Mouse (Mus musculus): ENCODE results near the gene Taar1.

The Taar1 gene

DNA sequence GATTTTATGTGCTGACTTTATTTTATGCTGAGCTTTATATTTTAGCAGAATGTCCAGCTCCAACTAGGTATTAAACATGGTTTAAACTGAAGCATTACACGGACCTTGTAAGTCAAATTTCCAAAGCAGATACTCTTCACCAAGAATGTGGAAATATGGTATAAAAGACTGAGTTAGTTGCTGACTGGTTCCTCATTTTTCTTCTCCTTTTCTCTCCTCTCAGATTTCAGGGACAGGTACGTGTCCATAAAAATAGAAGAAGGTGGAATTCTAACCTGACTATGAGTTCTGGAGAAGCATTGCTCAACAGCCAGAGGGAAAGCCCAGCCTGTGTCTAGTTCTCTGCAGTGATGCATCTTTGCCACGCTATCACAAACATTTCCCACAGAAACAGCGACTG lies at the start of gene Taar1:
Gene Taar1, plus strand, starts transcription at position 301 of the 400 bp plus-strand sequence.
- DNase-seq (ENCODE audit: low spot score), result no peak

- no peak for DNase-seq (ENCODE audit: low spot score)
These were observed 39.5 kb upstream of the Taar1 start for GRCm38 (mm10) chr10:23880695-23881094.

DNA sequence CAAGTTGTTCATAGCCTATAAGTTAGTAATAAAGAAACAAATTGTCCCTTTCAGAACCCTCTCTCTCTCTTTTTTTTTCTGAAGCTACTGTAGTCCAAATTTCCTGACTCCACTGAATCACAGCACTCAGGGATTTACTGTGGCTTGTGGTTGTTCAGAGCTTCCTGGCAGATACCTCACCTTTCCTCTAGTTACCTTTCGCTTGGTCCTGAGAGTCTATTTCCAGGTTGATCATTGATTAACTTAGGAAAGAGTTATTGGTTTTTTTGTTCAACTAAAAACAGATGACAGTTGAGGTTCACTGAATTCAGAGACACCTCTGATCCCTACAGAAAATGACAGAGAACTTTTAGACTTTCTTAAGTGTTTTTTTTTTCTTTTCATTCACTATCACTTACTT lies 35.2 kb upstream of the Taar1 start:
- no peak for DNase-seq (ENCODE audit: low spot score)

DNA sequence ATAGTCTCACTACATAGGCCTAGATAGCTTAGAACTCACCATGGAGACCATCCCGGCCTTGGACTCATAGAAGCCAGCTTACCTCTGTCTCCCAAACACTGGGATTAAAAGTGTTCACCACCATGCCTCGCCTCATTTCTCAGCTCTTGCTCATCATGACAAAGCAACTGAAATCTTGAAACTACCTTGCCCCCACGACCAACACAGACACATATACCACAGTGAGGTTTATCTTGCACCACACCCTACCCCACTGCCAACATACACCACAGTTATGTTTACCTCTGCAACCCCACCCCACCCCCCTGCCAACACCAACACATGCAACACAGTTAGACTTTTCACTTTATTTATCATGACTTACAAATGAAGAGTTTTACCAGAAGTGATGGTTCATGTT lies 34.1 kb upstream of the Taar1 start:
- DNase-seq (ENCODE audit: low spot score), result no peak

GRCm38 (mm10) chr10:23892987-23893386 lies 27.2 kb upstream of the Taar1 start:
- no peak for DNase-seq (ENCODE audit: low spot score)

DNA sequence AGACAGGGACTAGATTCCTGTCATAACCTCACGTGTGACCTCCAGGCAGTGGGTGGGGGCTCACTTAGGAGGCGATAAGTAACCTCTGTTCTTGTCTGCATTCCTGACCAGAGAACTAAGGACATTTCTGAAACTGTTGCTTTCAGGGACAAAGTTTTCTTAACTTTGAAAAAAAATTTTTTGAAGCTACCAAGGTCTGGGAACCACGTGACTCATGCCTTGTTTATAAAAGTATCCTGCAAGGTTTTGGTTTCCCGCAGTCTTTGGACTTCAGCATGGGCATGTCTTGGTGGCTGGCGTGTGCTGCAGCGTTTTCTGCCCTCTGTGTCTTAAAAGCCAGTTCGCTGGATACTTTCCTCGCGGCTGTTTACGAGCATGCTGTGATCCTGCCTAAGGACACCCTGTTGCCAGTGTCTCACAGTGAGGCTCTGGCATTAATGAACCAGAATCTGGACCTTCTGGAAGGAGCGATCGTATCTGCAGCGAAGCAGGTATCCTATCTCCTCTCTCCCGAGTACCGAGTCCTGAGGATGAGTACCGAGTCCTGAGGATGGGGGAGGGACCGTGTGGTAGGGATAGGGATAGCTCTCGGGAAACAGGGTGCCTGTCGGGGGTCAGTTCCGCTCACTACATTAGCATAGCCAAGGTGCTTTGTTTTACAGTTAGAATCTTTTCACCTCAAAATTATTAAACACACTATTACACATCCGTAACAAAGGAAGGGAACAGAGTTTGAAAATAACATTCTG lies 25.4 kb upstream of the Taar1 start, which contains the start of gene Vnn1:
Gene Vnn1, plus strand, starts transcription at position 88 of the 749 bp plus-strand sequence.
- DNase-seq (ENCODE audit: low spot score), result no peak

DNA sequence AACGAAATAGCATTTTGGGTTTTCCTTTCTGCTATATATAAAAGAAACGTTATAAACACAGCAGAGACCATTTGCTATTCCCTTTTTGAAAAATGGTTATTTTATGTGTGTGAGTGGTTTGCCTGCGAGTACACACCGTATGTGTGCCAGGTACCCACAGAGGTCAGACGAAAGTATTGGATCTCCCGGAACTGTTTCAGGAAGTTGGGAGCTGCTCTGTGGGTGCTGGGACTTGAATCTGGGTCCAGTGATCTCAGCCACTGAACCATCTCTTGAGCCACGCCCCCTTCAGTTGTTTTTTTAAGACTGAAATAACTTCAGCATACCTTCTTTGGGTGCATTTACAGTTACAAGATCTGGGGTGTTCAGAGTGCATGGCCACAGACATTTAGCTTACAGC lies 24.8 kb upstream of the Taar1 start:
- no peak for DNase-seq (ENCODE audit: low spot score)

GRCm38 (mm10) chr10:23901119-23901518 lies 19.0 kb upstream of the Taar1 start:
- DNase-seq (ENCODE audit: low spot score), result no peak

DNA sequence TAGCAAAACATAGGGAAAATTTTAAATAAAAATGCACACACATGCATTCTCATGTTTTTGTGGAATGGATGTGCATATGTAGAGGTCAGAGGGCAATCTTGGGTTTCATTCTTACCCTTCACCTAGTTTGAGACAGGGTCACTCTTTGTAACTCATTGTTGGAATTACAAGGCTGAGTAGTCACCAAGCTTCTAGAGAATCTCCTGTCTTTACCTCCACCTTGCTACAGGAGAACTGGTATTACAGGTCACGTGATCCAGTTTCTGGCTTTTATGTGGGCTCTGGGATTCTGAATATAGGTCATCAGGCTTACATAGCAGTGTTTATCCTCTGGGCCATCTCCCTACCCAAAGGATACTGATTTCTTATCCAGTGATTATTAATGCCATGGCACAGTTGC lies 14.5 kb upstream of the Taar1 start:
- DNase-seq (ENCODE audit: low spot score), result no peak

DNA sequence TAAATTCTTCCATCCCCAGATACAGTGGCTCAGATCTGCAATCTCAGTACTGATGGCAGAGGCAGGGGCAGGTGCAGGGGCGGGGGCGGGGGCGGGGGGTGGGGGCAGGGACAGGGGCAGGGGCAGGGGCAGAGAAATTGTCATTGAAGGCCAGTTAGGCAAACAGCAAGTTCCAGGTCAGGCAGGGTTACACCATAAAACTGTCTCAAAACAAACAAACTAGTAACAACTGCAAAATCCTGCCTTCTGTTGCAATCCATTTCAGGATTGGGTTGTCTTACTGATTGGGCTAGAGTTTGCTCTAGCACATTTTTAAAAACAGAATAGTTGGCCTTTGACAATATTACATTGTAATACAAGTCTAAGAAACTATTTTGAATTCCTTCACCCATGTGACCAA lies 2.3 kb downstream of the Taar1 start:
- DNase-seq (ENCODE audit: low spot score), result no peak

- no peak for DNase-seq (ENCODE audit: low spot score)
These were observed 3.8 kb downstream of the Taar1 start for GRCm38 (mm10) chr10:23923941-23924340.

- DNase-seq (ENCODE audit: low spot score), result no peak
These were observed 17.5 kb downstream of the Taar1 start for GRCm38 (mm10) chr10:23937613-23938012.

GRCm38 (mm10) chr10:23938312-23938711 lies 18.2 kb downstream of the Taar1 start, which contains the start of gene Taar2:
TSS of gene Taar2 (plus strand) at chr10:23938572.
- DNase-seq (ENCODE audit: low spot score), result no peak

DNA sequence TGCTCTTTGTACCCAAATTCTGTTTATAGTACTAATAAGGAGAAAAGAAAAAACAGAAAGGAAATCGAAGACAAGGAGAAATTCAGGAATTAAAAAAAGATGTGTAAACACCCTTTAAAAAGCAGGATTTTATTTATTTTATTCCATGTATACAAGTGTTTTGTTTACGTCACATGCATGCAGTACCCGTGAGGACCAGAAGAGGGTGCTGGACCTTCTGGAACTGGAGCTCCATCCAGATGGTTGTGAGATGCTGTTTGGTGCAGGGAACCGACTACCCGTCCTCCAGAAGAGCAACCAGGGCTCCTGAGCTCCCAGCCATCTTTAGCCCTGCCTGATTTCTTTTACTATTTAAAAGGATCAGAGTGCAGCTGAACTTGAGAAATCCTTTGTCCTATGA lies 22.3 kb downstream of the Taar1 start:
- DNase-seq (ENCODE audit: low spot score), result no peak

DNA sequence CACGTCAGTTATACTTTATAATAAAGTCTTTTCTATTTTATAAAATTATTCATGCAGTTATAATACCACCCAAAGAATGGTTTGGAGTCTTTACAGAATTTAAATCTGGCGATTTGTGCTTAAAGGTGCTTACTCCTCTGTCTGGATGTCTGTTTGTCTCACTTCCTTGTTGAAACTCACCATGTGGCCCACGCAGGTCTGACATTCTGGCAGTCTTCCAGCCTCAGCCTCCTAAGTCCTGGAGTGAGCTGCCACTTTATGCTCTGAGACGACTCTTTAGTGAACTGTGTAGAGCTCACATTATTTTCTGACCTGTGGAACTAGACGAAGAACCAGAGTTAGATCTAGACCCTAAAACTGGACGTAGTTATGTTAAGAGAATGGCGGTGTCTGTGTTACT lies 27.9 kb downstream of the Taar1 start:
- no peak for DNase-seq (ENCODE audit: low spot score)

GRCm38 (mm10) chr10:23949508-23950005 lies 29.4 kb downstream of the Taar1 start, which contains the start of gene Taar3:
TSS of gene Taar3 (plus strand) at chr10:23949558.
- DNase-seq (ENCODE audit: low spot score), result no peak

DNA sequence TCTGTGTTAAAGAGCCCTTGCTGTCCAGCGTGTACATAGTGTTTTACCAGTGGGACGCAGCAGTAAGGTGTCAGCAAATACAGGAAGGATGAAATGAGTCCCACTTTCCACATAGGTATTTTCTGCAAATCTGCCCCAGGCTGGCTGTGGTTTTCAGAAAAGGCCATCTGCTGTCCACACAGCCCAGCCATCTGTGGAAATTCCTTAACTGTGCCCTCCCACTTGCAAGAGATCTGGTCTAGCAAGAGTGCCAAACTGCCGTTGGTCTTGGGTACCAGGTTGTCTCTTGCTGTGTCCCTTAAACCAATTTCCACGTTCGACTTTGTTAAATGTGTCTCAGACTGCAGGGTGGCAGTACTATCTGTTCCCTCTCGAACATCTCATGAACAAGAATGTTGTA lies 31.6 kb downstream of the Taar1 start:
- no peak for DNase-seq (ENCODE audit: low spot score)

GRCm38 (mm10) chr10:23959071-23959470 lies 38.9 kb downstream of the Taar1 start:
- DNase-seq (ENCODE audit: low spot score), result no peak

DNA sequence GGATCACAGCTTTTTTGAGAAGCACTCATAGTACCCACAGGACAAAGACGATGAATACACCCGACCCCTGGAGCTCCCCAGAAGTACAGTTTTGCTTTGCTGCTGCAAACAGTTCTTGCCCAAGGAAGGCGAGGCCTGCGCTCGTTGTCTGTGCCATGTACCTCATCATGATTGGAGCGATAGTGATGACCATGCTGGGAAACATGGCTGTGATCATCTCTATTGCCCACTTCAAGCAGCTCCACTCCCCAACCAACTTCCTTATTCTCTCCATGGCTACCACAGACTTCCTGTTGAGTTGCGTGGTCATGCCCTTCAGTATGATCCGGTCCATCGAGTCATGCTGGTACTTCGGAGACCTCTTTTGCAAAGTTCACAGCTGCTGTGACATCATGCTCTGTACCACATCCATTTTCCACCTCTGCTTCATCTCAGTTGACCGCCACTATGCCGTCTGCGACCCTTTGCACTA lies 40.3 kb downstream of the Taar1 start, which contains the start of gene Taar4:
Gene Taar4, plus strand, starts transcription at position 51 of the 472 bp plus-strand sequence.
- DNase-seq (ENCODE audit: low spot score), result no peak

DNA sequence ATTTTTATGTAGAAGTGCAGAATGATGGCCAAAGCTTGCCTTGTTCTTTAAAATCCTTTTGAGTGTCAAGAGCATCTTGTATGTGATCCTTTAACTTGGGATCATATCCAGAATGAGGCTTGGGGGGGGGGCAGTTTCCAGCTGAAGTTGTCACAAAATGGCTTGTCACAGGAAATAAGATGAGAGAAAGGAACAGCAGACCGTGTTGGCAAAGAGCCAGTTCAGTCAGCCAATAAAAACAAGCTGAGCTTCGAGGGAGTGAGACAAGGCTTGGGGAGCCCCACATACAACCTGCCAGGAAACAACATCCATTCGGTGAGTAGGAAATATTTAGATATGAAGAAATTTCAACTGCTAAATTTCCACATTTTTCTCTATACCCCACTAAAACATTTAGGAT lies 43.3 kb downstream of the Taar1 start:
- no peak for DNase-seq (ENCODE audit: low spot score)

DNA sequence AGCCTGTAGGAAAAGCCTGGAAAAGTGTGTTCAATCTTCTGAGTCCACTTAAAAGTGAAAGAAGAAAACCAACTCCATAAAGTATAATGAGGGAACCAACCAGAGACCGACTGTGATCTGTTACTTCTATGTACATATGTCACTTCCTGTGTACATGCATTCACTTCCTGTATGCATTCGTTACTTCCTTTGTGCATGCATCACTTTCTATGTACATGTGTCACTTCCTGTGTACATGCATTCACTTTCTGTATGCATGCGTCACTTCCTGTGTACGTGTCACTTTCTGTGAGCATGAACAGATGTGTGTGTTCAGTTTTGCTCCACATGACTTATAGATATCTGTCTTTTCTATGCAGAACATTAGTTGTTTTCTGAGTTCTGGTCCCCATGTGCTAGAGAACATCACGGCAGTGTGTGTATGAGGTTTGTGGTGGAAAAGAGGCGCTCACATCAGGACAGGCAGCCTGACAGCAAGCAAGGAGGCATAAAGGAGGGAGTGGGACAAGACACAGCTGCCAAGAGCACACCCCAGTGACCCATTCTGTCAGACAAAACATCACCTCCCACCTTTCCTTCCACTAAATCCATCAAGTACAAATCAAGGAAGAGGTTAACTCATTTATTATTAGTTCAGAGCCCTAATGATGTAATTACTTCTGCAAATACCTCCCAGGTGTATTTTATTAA lies 44.9 kb downstream of the Taar1 start:
- DNase-seq (ENCODE audit: low spot score), result no peak

- no peak for DNase-seq (ENCODE audit: low spot score)
These were observed 50.6 kb downstream of the Taar1 start, which contains the start of gene Taar5 for GRCm38 (mm10) chr10:23970656-23971165. TSS of gene Taar5 (plus strand) at chr10:23970706.
